Mouse (Mus musculus) thymus, adult 2 months (tissue): ENCODE measurements at regions not wholly inside any gene's neighbourhood (a gene's known extent, or its start where the extent isn't known, plus 50 kb on each side); places are given as distances from the start of the nearest gene placed in this dataset.

Experiments
- DNase-seq: peaks from one replicate; pipeline ENCODE4 v3.0.0; 2021
- H3K27ac ChIP-seq: fragments of 200-500 bp; 2 replicates; pipeline ENCODE4 v1.5.1; 2012; ENCODE audit warnings: low read length, control low read depth; ENCODE audit not compliant: control insufficient read depth, insufficient read depth
- H3K27me3 ChIP-seq: fragments of 200-500 bp; 2 replicates; pipeline ENCODE4 v1.6.1; 2012; ENCODE audit warnings: mild to moderate bottlenecking, low read length, moderate library complexity, mixed read lengths; ENCODE audit not compliant: control insufficient read depth, insufficient read depth
- H3K36me3 ChIP-seq: fragments of 200-500 bp; 2 replicates; pipeline ENCODE4 v1.6.1; 2012; ENCODE audit warnings: mild to moderate bottlenecking, low read length, moderate library complexity; ENCODE audit not compliant: control insufficient read depth, insufficient read depth
- H3K4me1 ChIP-seq: fragments of 200-500 bp; replicated peaks from 2 replicates; pipeline ENCODE4 v1.6.1; 2012; ENCODE audit warnings: low read length; ENCODE audit not compliant: control insufficient read depth, insufficient read depth
- H3K4me3 ChIP-seq: fragments of 200-500 bp; 2 replicates; pipeline ENCODE4 v1.5.1; 2012; ENCODE audit warnings: mild to moderate bottlenecking, low read length, control low read depth, moderate library complexity; ENCODE audit not compliant: control insufficient read depth, insufficient read depth
- CTCF ChIP-seq: fragments of 200-500 bp; IDR thresholded peaks from 2 replicates; pipeline ENCODE4 v1.5.1; 2012; ENCODE audit warnings: mild to moderate bottlenecking, control low read depth, low read length, moderate library complexity, borderline replicate concordance; ENCODE audit not compliant: control insufficient read depth, poor library complexity, insufficient read depth; ENCODE audit errors: extremely low read depth
- POLR2A ChIP-seq: fragments of 200-500 bp; IDR thresholded peaks from 2 replicates; pipeline ENCODE4 v1.6.1; 2012; ENCODE audit warnings: mild to moderate bottlenecking, low read length, control low read depth, moderate library complexity; ENCODE audit not compliant: control insufficient read depth, poor library complexity, insufficient read depth; ENCODE audit errors: extremely low read depth
- whole genome bisulfite sequencing: fragments of 180-500 bp; shearing (Covaris S2); methylation state at CpG from one replicate; pipeline ENCODE4 v1.1.7; 2018; 5-methylcytosine and 5-hydroxymethylcytosine counted together

DNA sequence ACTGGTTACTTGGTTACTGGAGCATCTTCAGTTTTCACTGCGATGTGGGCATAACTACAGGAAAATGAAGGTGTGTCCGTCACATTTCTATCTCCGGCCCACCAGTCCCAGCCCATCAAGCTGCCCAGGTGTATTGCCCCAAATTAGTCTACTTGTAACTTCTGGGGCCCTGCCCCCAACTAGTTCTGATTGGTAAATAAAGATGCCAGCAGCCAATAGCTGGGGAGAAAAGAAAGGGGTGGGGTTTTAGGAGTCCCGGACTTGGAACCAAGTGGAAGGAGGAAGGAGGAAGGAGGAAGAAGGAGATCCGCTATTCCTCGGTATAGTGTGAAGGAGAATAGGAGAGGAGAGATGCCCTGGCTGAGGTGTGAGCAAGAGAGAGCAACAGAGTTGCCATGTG lies 71.1 kb upstream of the Atl2 start:
- Histone ChIP-seq H3K4me1 (peaks cover 65% of the 10 kb centered on the region), H3K4me3 (no peak overlapping the region), H3K27me3 (no peaks in the 10 kb centered on the region), H3K36me3 (no peaks in the 10 kb centered on the region), H3K27ac (no peak overlapping the region)
- WGBS: 71% methylated on average over 6 of the region's 6 CpGs
- TF ChIP-seq CTCF: no peak
- TF ChIP-seq POLR2A: no peak
- DNase-seq: no peak

DNA sequence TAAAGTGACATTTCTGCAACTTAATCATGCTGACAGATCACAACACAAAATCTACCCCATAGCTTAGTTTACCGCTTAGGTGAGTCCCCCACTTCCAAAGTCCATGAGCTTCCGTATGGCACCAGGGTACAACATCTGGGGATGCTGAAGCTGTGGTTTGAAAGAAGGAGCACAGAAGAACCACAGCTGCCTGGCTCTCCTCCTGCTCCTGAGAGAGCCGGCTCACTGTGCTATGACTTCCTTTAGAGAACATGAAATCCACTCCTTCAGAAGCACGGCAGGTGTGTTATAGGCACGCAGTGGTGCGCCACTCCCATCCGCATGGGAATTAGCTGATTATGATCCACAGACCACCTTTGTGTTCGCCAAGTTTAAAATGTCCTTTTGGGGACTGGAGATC lies 69.7 kb upstream of the Atl2 start:
- peak overlapping the region; percentile 12; the same call in 1 of the 2 replicates for H3K27ac ChIP-seq
- TF ChIP-seq CTCF (no peak), POLR2A (no peak)
- H3K4me3 ChIP-seq: no peak overlapping the region
- H3K36me3 ChIP-seq: no peaks in the 10 kb centered on the region
- WGBS: 24% methylated on average over 8 of the region's 8 CpGs
- H3K27me3 ChIP-seq: no peaks in the 10 kb centered on the region
- H3K4me1 ChIP-seq: peaks cover 60% of the 10 kb centered on the region
- no peak for DNase-seq

DNA sequence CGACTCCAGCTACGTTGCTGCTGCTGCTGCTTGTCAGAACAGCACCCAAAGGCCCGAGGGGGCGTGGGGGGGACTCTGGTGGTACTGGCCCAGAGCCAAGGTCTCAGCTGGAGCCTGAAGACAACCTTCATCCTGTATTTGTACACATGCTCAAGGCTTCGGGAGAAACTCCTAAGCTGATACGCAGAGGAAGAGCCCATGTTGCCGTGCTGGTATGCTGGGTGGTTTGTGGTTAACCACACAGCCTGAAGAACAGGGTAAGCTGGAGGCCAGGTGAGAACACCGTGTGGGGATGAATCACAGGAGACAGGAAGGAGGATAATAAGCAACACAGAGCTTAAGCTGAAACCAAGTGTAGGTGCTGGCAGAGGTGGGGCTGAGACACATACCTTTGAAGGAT lies 68.9 kb upstream of the Atl2 start:
- no peaks in the 10 kb centered on the region for H3K36me3 ChIP-seq
- H3K4me3 ChIP-seq: no peak overlapping the region
- peak; percentile 46; the same call in 1 of the 2 replicates for TF ChIP-seq CTCF
- no peak for TF ChIP-seq POLR2A
- H3K4me1 ChIP-seq: peaks cover 60% of the 10 kb centered on the region
- 3% methylated on average over 8 of the region's 8 CpGs for WGBS
- no peaks in the 10 kb centered on the region for H3K27me3 ChIP-seq
- peak overlapping the region; percentile 87 for H3K27ac ChIP-seq
- DNase-seq: peak; percentile 90

DNA sequence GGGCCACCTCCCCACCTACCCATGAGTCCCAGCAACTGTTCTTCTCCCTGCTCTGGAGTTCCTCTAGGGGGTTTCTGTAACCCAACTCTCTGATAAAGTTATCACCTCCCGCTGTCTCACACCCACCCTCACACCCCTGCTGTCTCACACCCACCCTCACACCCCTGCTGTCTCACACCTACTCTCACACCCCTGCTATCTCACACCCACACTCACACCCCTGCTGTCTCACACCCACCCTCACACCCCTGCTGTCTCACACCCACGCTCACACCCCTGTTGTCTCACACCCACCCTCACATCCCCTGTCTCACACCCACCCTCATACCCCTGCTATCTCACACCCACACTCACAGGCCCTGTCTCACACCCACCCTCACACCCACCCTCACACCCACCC lies 67.4 kb upstream of the Atl2 start:
- Histone ChIP-seq H3K27ac (no peak overlapping the region), H3K36me3 (no peaks in the 10 kb centered on the region), H3K27me3 (no peaks in the 10 kb centered on the region), H3K4me1 (peaks cover 54% of the 10 kb centered on the region), H3K4me3 (no peak overlapping the region)
- TF ChIP-seq POLR2A (no peak), CTCF (no peak)
- no peak for DNase-seq
- WGBS: 85% methylated on average over 2 of the region's 2 CpGs

DNA sequence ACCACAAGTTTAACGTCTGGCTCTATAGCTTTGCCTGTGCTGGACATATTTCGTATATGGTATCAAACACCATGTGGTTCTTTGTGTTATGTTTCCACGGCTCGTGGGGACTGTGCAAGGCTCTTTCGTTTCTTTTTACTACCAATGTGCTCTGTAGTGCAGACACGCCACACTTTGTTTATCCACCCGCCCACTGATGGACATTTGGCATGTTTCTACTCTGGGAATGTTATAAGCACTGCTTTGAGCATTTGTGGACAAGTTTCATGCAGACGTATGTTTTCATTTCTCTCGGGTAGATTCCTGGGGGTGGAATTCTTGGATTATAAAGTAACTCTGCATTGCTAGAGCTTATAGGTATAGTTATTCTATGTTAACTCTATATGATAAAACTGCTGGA lies 65.5 kb upstream of the Atl2 start:
- no peak for DNase-seq
- Histone ChIP-seq H3K27ac (no peak overlapping the region), H3K4me1 (peaks cover 59% of the 10 kb centered on the region), H3K4me3 (no peak overlapping the region), H3K36me3 (no peaks in the 10 kb centered on the region), H3K27me3 (no peaks in the 10 kb centered on the region)
- TF ChIP-seq POLR2A (no peak), CTCF (no peak)
- WGBS: 82% methylated on average over 9 of the region's 9 CpGs

DNA sequence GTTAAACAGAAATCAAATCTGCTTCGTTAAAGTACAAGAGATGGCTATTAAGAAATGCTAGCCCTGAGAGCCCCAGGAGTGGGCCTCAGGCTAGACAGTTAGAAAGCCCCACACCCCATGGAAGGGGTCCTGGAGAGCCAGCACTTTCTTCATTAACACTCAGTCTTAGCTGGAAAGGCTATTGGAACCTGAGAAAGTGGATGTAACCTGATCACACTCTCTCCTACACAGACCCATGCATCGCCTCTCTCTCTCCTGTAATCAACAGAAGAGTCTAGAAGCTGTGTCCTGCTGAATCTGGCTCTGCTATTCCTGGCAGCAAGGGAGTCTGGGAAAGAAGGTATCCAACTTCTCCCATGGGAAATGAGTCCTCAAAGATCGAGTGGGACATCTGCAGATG lies 64.8 kb upstream of the Atl2 start:
- Histone ChIP-seq H3K4me3 (no peak overlapping the region), H3K27ac (peak overlapping the region; percentile 68; the same call in 1 of the 2 replicates), H3K4me1 (peaks cover 63% of the 10 kb centered on the region), H3K36me3 (no peaks in the 10 kb centered on the region), H3K27me3 (no peaks in the 10 kb centered on the region)
- DNase-seq: no peak
- TF ChIP-seq CTCF (no peak), POLR2A (no peak)
- 70% methylated on average over 3 of the region's 3 CpGs for WGBS

DNA sequence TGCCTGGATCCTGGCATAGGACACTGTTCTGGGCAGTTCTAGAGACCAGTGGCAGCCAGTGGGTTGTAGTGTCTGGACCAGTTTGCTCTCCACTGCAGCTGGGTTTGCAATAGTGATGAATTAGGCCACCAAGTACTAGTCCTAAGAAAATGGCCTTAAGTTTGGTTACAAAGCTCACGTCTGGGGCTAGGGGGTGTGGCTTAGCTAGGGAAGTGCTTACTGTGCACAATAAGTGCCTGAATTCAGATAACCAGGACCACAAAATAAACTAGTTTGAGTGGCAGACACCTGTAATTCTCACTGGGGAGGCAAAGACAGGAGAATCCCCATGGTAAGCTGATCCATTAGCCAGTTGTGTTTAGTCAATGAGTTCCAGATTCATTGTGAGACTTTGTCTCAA lies 59.3 kb upstream of the Atl2 start:
- Histone ChIP-seq H3K27ac (peak overlapping the region; percentile 99), H3K36me3 (no peaks in the 10 kb centered on the region), H3K4me1 (peaks cover 69% of the 10 kb centered on the region), H3K27me3 (no peaks in the 10 kb centered on the region), H3K4me3 (no peak overlapping the region)
- TF ChIP-seq POLR2A (no peak), CTCF (no peak)
- WGBS: 3% methylated on average over 1 of the region's 1 CpGs
- peak; percentile 53 for DNase-seq
